Mouse (Mus musculus) limb, embryonic 14.5 days (tissue): ENCODE results near the gene Chst1. TPM values are rescaled to one million over a fixed set of nuclear protein-coding genes. Genes with fewer than 3 reads are reported as not detected.

Source experiments
- ATAC-seq: fragments of 200-750 bp; cut with Nextera tagmentation; 2 replicates; pipeline ENCODE4 v1.8.0; 2017; ENCODE audit warnings: low read depth, moderate number of reproducible peaks, moderate TSS enrichment; ENCODE audit not compliant: low FRiP score
- DNase-seq: peaks from one replicate; pipeline ENCODE4 v3.0.0-alpha.2; 2015; ENCODE audit warnings: low spot score
- H3K27ac ChIP-seq: fragments of 300-500 bp; sonication (generic); replicated peaks from 2 replicates; pipeline ENCODE4 v1.5.1; 2014; ENCODE audit warnings: low read depth, mild to moderate bottlenecking, low read length, moderate library complexity, mixed read lengths
- H3K27me3 ChIP-seq: fragments of 300-500 bp; sonication (generic); 2 replicates; pipeline ENCODE4 v1.6.1; 2014; ENCODE audit warnings: low read length, mixed read lengths; ENCODE audit not compliant: control insufficient read depth, insufficient read depth
- H3K36me3 ChIP-seq: fragments of 300-500 bp; sonication (generic); 2 replicates; pipeline ENCODE4 v1.6.1; 2014; ENCODE audit warnings: mild to moderate bottlenecking, low read length, moderate library complexity, mixed read lengths; ENCODE audit not compliant: control insufficient read depth, insufficient read depth
- H3K4me1 ChIP-seq: fragments of 300-500 bp; sonication (generic); 2 replicates; pipeline ENCODE4 v1.6.1; 2014; ENCODE audit warnings: antibody characterized with exemption, low read length, mixed read lengths; ENCODE audit not compliant: control insufficient read depth, insufficient read depth
- H3K4me2 ChIP-seq: fragments of 300-500 bp; sonication (generic); replicated peaks from 2 replicates; pipeline ENCODE4 v1.6.1; 2014; ENCODE audit warnings: low read depth, mild to moderate bottlenecking, low read length, moderate library complexity; ENCODE audit not compliant: severe bottlenecking
- H3K4me3 ChIP-seq: fragments of 300-500 bp; sonication (generic); replicated peaks from 2 replicates; pipeline ENCODE4 v1.5.1; 2014; ENCODE audit warnings: low read length
- H3K9ac ChIP-seq: fragments of 300-500 bp; sonication (generic); 2 replicates; pipeline ENCODE4 v1.6.1; 2014; ENCODE audit warnings: mild to moderate bottlenecking, low read depth, low read length, moderate library complexity; ENCODE audit not compliant: severe bottlenecking
- H3K9me3 ChIP-seq: fragments of 300-500 bp; sonication (generic); 2 replicates; pipeline ENCODE4 v1.6.1; 2016; ENCODE audit warnings: low read length; ENCODE audit not compliant: control insufficient read depth
- POLR2A ChIP-seq: fragments of 200-500 bp; IDR thresholded peaks from 2 replicates; pipeline ENCODE4 v1.8.0; 2012; ENCODE audit warnings: inconsistent platforms, mild to moderate bottlenecking, moderate library complexity, borderline replicate concordance; ENCODE audit not compliant: insufficient read depth, insufficient read length; ENCODE audit errors: extremely low read depth
- WGBS: fragments of 180-500 bp; shearing (Covaris S2); extraction: QIAGEN DNeasy Blood & Tissue Kit; methylation state at CpG from one replicate; pipeline ENCODE4 v1.1.7; 2014; 5-methylcytosine and 5-hydroxymethylcytosine counted together
- polyA plus RNA-seq, 2 experiments: library from polyadenylated mRNA; depleted of rRNA in 1 of 2; stranded (reverse) in 1 of 2; unstranded in 1 of 2; fragments of >200 nt; fragmentation: Nextera tagmentation in 1 of 2; extraction: Ambion mirVana in 1 of 2; gene quantifications; 2 replicates each; pipeline versions ENCODE4 v1.2.1 to v1.2.3; 2012 to 2014

The Chst1 gene
- polyA plus RNA-seq (2012; rRNA removed): 15.2 and 21.6 TPM in 2 replicates
- polyA plus RNA-seq (2014; fragmentation: Nextera tagmentation; extraction: Ambion mirVana): 6.9 and 7.1 TPM in 2 replicates

DNA sequence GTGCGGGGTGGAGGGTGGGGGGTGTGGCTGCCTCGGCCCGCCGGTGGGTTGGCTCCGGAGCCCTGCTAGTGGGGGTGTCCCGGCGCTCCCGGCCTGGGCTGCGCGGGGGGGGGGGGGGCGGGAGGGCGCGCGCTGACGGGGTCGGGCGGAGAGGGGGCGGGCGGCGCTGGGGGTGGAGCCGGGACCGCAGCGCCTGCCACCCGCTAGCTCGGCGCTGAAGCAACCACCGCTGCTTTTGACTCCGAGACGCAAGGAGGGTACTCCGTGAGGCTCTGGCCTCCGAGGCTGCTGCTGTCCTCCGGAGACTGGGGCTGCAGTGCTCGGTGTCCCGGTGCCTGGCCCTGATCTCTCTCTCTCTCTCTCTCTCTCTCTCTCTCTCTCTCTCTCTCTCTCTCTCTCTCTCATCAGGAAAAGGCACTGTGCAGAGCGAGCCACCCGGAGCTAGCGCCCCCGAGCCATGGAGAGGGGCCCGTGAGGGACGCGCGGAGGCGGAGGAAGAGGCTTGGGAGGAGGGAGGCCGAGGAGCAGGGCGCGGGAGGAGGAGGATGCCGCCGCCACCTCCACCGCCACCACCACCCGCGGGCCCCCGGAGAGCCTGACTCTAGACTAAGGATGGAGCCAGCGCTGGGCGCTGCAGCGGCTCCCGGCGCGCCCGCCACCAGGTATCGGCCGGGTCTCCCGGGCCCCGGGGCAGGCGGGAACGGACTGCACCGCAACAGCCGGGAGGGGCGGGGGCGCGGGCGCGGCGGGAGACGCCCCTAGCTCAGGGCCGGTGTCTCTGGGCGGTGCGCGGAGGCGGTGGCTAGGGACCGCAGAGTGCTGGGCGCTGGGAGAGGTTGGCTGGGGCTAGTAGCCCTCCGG lies at the start of gene Chst1:
Chst1 (plus strand) TSS at position 221 of the 861 bp plus-strand sequence.
- ATAC-seq (peak; percentile 65), DNase-seq (peak; percentile 44)
- Histone ChIP-seq H3K4me2 (peak within 1 kb of the TSS; percentile 98), H3K36me3 (no peaks in the 10 kb centered on the region), H3K27me3 (peaks cover 16% of the 10 kb centered on the region; the same call in 1 of the 2 replicates), H3K27ac (no peak within 1 kb of the TSS), H3K4me3 (peak within 1 kb of the TSS; percentile 68), H3K9ac (peak within 1 kb of the TSS; percentile 67), H3K9me3 (no peaks in the 10 kb centered on the region), H3K4me1 (peaks cover 12% of the 10 kb centered on the region; the same call in 1 of the 2 replicates)
- TF ChIP-seq POLR2A: 0 out of 2 replicates have a peak, but pooled peaks have one; percentile 6
- WGBS: 0% methylated on average over 23 of the region's 82 CpGs

- no peak overlapping the region for H3K4me3 ChIP-seq
- no peak for DNase-seq
- H3K27me3 ChIP-seq: no peaks in the 10 kb centered on the region
- H3K36me3 ChIP-seq: no peaks in the 10 kb centered on the region
- no peak overlapping the region for H3K27ac ChIP-seq
- H3K9ac ChIP-seq: no peak overlapping the region
- H3K4me1 ChIP-seq: no peaks in the 10 kb centered on the region
- no peak overlapping the region for H3K4me2 ChIP-seq
- no peaks in the 10 kb centered on the region for H3K9me3 ChIP-seq
- 76% methylated on average over 2 of the region's 2 CpGs for WGBS
- no peak for TF ChIP-seq POLR2A
- no peak for ATAC-seq
Observed at GRCm38 (mm10) chr2:92550051-92550450, 49.5 kb upstream of the Chst1 start.

DNA sequence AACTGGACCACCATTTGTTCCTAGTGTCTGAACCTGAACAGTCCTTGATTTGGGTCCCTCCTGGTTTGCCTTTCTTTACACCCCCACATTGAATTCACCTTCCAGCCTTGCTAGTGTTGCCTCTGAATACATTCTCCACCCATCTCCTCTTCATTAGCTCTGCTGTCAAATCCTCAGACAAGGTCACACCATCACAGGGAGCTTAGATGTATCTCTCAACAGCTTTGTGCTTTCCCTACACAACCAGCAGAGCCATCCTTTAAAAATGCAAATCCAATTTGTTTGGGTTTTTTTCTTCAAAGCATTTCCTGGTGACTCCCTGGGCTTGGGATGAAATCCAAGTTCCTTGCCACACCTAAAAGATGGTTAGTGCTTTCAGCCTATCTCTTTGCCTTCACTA lies 45.0 kb upstream of the Chst1 start:
- Histone ChIP-seq H3K9ac (no peak overlapping the region), H3K4me3 (no peak overlapping the region), H3K27me3 (no peaks in the 10 kb centered on the region), H3K9me3 (no peaks in the 10 kb centered on the region), H3K4me2 (no peak overlapping the region), H3K36me3 (no peaks in the 10 kb centered on the region), H3K27ac (no peak overlapping the region), H3K4me1 (no peaks in the 10 kb centered on the region)
- no peak for DNase-seq
- TF ChIP-seq POLR2A: no peak
- ATAC-seq: no peak

DNA sequence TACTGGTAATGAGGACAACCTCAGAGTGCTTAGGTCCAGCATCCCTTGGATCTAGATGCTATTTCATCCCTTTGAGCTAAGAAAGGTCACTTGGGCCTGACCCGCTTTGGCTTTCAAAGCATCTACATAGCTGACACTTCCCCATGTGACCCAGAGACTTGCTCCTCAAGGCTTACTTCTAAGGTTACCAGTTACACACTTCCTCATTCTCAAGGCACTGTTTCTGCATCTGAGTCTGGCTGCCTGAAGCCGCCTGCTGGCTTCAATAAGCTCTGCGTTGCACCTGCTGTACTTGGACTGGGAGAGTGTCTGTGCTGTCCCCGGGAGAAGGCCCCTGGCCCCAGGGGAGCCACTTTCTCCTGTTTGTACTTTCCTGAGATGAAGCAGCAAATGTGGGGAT lies 36.6 kb upstream of the Chst1 start:
- Histone ChIP-seq H3K9ac (no peak overlapping the region), H3K4me2 (no peak overlapping the region), H3K27me3 (no peaks in the 10 kb centered on the region), H3K4me3 (no peak overlapping the region), H3K4me1 (no peaks in the 10 kb centered on the region), H3K36me3 (no peaks in the 10 kb centered on the region), H3K27ac (no peak overlapping the region), H3K9me3 (peaks cover 8% of the 10 kb centered on the region; the same call in 1 of the 2 replicates)
- DNase-seq (no peak), ATAC-seq (no peak)
- WGBS: 72% methylated on average over 4 of the region's 4 CpGs
- no peak for TF ChIP-seq POLR2A

DNA sequence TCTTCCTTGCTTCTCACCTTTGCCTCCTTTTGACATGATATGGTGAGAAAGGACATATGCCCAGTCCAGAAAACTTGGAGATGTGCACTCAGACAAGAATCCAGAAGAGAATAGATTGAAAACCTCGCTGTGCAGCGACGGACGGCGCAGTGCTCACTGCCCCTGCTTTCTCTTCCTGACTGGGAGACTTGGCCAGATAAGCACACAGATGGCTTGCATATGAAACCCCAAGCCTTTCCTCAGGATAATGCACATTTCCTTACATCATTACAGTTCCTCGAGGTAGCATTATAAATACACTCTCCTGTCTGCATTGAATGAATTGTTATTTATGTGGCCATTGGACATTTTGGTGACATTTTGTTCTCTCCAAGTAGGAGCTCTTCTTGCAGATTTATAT lies 28.9 kb upstream of the Chst1 start:
- H3K4me2 ChIP-seq: no peak overlapping the region
- peaks cover under 1% of the 10 kb centered on the region; the same call in 1 of the 2 replicates for H3K9me3 ChIP-seq
- WGBS: 77% methylated on average over 6 of the region's 6 CpGs
- ATAC-seq: no peak
- H3K36me3 ChIP-seq: no peaks in the 10 kb centered on the region
- H3K27me3 ChIP-seq: no peaks in the 10 kb centered on the region
- H3K27ac ChIP-seq: no peak overlapping the region
- H3K4me1 ChIP-seq: no peaks in the 10 kb centered on the region
- no peak overlapping the region for H3K4me3 ChIP-seq
- TF ChIP-seq POLR2A: no peak
- no peak for DNase-seq
- H3K9ac ChIP-seq: no peak overlapping the region
